Mouse (Mus musculus): ENCODE measurements around the gene Cdh23. TPM values are rescaled to one million over a fixed set of nuclear protein-coding genes. Genes with fewer than 3 reads are reported as not detected.

Gene Cdh23
- polyA plus RNA-seq, 1 experiment from 2014 or later: 6.8 TPM

DNA sequence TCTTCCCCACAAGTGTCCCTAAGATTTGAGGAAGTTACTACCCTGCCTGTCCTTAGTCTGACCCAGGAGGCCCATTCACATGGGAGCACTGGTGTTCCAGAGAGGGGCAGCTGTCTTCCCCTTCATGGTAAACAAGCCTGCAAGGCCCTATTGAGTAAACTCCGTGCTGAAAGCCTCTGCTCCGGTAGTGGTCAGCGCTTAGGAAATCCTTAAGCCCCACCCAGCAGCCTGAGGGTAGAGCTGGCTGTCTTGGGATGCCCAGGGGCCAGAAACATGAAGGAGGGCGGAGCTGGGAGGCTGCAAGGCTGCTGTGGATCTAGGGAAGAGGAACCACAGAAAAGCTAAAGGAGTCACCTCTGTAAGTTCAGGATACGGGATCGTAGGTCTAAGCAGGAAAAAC, 347.2 kb downstream of the Cdh23 start:
- H3K27ac ChIP-seq: no peak overlapping the region
- ATAC-seq (ENCODE audit: low FRiP score): no peak
- H3K4me3 ChIP-seq (replicated peaks; ENCODE audit: low read length): no peak overlapping the region
- peaks cover 16% of the 10 kb centered on the region for H3K4me1 ChIP-seq (replicated peaks; ENCODE audit: control insufficient read depth, insufficient read depth, low read length)
- no peaks in the 10 kb centered on the region for H3K36me3 ChIP-seq (replicated peaks; ENCODE audit: control insufficient read depth, insufficient read depth)
- no peak for DNase-seq (ENCODE audit: low spot score)
- H3K9me3 ChIP-seq (ENCODE audit: control insufficient read depth, low read length): 0 out of 2 replicates have a peak, but pooled peaks cover 3% of the 10 kb centered on the region
- WGBS: 37% methylated on average over 6 of the region's 6 CpGs
- no peak overlapping the region for H3K9ac ChIP-seq
- peaks cover 17% of the 10 kb centered on the region for H3K27me3 ChIP-seq (ENCODE audit: control insufficient read depth, insufficient read depth, low read length)
- H3K4me2 ChIP-seq (replicated peaks): no peak overlapping the region

DNA sequence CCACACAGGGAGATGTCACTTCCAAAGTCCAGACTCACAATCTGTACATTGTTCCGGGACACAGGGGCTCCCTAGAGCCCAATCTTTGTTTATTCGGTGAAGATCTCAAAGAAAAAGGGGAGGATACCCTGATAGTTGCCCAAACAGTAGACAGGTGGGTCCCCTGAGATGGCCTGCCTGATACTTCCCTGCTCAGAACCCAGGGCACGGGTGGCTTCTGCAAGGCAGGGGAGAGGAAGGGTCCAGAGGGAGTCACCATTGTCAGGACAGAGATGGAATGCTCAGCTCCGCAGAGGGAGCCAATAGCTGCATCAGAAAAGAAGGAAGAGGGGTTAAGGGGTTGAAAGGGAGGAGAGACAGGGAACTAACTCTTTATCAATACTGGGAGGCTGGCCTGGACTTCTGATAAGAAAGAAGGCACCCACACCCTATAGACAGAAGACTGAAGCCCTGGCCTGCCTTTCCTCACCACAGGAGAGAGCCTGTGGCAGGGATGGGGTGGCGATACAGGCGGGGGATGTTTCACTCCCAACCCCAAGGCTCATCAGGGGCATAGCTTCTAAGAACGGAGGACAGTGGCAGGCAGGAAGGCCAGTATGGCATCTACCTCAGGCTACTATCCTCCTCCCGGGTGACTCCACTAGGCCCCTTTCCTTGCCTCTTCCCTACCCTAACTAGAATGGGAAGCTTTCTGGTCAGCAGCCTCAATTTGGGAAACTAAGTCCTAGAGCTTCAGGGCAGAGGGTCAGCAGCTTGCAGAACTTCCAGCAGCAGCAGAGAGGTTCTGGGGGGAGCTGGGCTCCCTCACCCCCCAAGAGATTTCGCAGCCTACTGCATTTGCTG, 348.3 kb downstream of the Cdh23 start:
- 30% methylated on average over 9 of the region's 9 CpGs for WGBS
- H3K27ac ChIP-seq: no peak overlapping the region
- no peak overlapping the region for H3K9ac ChIP-seq
- no peaks in the 10 kb centered on the region for H3K36me3 ChIP-seq (replicated peaks; ENCODE audit: control insufficient read depth, insufficient read depth)
- H3K27me3 ChIP-seq (ENCODE audit: control insufficient read depth, insufficient read depth, low read length): peaks cover 17% of the 10 kb centered on the region
- peaks cover 16% of the 10 kb centered on the region for H3K4me1 ChIP-seq (replicated peaks; ENCODE audit: control insufficient read depth, insufficient read depth, low read length)
- H3K4me3 ChIP-seq (replicated peaks; ENCODE audit: low read length): no peak overlapping the region
- ATAC-seq (ENCODE audit: low FRiP score): no peak
- H3K4me2 ChIP-seq (replicated peaks): no peak overlapping the region
- 0 out of 2 replicates have a peak, but pooled peaks cover 3% of the 10 kb centered on the region for H3K9me3 ChIP-seq (ENCODE audit: control insufficient read depth, low read length)
- no peak for DNase-seq (ENCODE audit: low spot score)

DNA sequence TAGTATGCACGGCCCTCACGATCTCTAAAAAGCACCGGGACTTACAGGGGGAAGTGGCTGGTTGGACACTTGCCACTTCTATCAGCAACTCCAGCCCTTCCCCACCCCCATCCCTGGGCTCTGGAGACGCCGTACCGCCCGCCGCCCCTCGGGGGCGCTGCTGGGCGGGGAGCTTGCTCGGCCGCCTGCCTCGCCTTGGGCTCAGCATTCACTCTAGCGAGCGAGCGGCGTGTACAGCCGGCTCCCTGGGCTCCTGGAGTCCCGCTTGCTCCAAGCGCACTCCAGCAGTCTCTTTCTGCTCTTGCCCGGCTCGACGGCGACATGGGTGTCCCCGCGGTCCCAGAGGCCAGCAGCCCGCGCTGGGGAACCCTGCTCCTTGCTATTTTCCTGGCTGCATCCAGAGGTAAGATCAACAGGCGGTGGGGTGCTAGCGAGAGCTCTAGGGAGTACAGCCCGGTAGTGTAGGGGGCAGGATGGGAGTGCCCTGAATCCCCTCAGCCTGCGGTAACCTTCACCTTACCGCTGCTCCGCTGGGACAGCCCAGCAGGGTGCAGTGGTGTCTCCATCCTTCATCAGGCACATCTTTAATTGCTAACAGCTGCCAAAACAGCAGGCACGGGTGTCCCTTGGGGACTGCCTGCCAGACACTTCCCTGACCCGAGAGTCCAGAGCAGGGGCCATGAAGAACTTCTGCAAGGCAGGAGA, 349.4 kb downstream of the Cdh23 start, which contains the start of gene Vsir:
Vsir (plus strand) TSS at position 151 of the 705 bp plus-strand sequence.
- Histone ChIP-seq H3K9ac (no peak within 1 kb of the TSS), H3K4me1 (replicated peaks; ENCODE audit: control insufficient read depth, insufficient read depth, low read length) (peaks cover 14% of the 10 kb centered on the region)

GRCm38 (mm10) chr10:60346056-60346455, 350.2 kb downstream of the Cdh23 start:
- H3K4me1 ChIP-seq (replicated peaks; ENCODE audit: control insufficient read depth, insufficient read depth, low read length): peaks cover 14% of the 10 kb centered on the region

More for the DNA sequence above, 349.4 kb downstream of the Cdh23 start, which contains the start of gene Vsir:
- Histone ChIP-seq H3K9me3 (ENCODE audit: control insufficient read depth, low read length) (0 out of 2 replicates have a peak, but pooled peaks cover 3% of the 10 kb centered on the region), H3K4me2 (replicated peaks) (peak within 1 kb of the TSS; percentile 27), H3K4me3 (replicated peaks; ENCODE audit: low read length) (peak within 1 kb of the TSS; percentile 10), H3K36me3 (replicated peaks; ENCODE audit: control insufficient read depth, insufficient read depth) (no peaks in the 10 kb centered on the region), H3K27me3 (ENCODE audit: control insufficient read depth, insufficient read depth, low read length) (peaks cover 17% of the 10 kb centered on the region), H3K27ac (no peak within 1 kb of the TSS)
- 1% methylated on average over 37 of the region's 37 CpGs for WGBS
- peak; percentile 54; the same call in 1 of the 2 replicates for ATAC-seq (ENCODE audit: low FRiP score)
- peak; percentile 71 for DNase-seq (ENCODE audit: low spot score)

DNA sequence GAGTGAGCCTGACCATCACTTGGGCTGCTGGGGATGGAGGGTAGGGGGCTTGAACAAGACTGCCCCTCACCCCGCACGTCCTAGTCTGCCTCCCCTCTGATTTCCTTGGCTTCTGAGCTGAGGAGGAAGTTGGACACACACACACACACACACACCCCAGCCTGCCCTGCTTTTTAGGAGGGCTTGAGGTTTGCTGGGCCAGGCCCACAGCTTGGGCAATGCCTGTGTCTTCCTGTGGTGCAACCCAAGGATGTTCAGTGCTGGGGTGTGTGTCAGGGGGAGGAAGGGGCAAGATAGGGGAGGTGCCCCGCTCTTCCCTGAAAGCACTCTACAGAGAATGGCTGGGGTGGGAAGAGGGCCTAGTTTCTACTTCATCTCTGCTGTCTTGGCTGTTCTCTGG, 352.2 kb downstream of the Cdh23 start:
- no peak overlapping the region for H3K4me2 ChIP-seq (replicated peaks)
- H3K4me3 ChIP-seq (replicated peaks; ENCODE audit: low read length): no peak overlapping the region
- H3K27me3 ChIP-seq (ENCODE audit: control insufficient read depth, insufficient read depth, low read length): peaks cover 17% of the 10 kb centered on the region
- H3K4me1 ChIP-seq (replicated peaks; ENCODE audit: control insufficient read depth, insufficient read depth, low read length): peaks cover 14% of the 10 kb centered on the region; the same call in 1 of the 2 replicates
- 79% methylated on average over 3 of the region's 3 CpGs for WGBS
- no peak overlapping the region for H3K27ac ChIP-seq
- no peak overlapping the region for H3K9ac ChIP-seq
- 0 out of 2 replicates have a peak, but pooled peaks cover 3% of the 10 kb centered on the region for H3K9me3 ChIP-seq (ENCODE audit: control insufficient read depth, low read length)
- DNase-seq (ENCODE audit: low spot score) (no peak), ATAC-seq (ENCODE audit: low FRiP score) (no peak)
- H3K36me3 ChIP-seq (replicated peaks; ENCODE audit: control insufficient read depth, insufficient read depth): no peaks in the 10 kb centered on the region

More at GRCm38 (mm10) chr10:60346056-60346455, 350.2 kb downstream of the Cdh23 start:
- Histone ChIP-seq H3K4me2 (replicated peaks) (peak overlapping the region; percentile 27; the same call in 1 of the 2 replicates), H3K36me3 (replicated peaks; ENCODE audit: control insufficient read depth, insufficient read depth) (no peaks in the 10 kb centered on the region), H3K4me3 (replicated peaks; ENCODE audit: low read length) (no peak overlapping the region), H3K9ac (no peak overlapping the region), H3K27me3 (ENCODE audit: control insufficient read depth, insufficient read depth, low read length) (peaks cover 17% of the 10 kb centered on the region), H3K9me3 (ENCODE audit: control insufficient read depth, low read length) (0 out of 2 replicates have a peak, but pooled peaks cover 3% of the 10 kb centered on the region), H3K27ac (no peak overlapping the region)
- ATAC-seq (ENCODE audit: low FRiP score): no peak
- WGBS: 84% methylated on average over 4 of the region's 4 CpGs
- DNase-seq (ENCODE audit: low spot score): no peak

GRCm38 (mm10) chr10:60341528-60341927, 354.8 kb downstream of the Cdh23 start:
- Histone ChIP-seq H3K4me1 (replicated peaks; ENCODE audit: control insufficient read depth, insufficient read depth, low read length) (peaks cover 6% of the 10 kb centered on the region; the same call in 1 of the 2 replicates), H3K27me3 (ENCODE audit: control insufficient read depth, insufficient read depth, low read length) (peaks cover 8% of the 10 kb centered on the region; the same call in 1 of the 2 replicates), H3K4me2 (replicated peaks) (no peak overlapping the region), H3K36me3 (replicated peaks; ENCODE audit: control insufficient read depth, insufficient read depth) (no peaks in the 10 kb centered on the region), H3K27ac (no peak overlapping the region), H3K9me3 (ENCODE audit: control insufficient read depth, low read length) (0 out of 2 replicates have a peak, but pooled peaks cover 2% of the 10 kb centered on the region), H3K4me3 (replicated peaks; ENCODE audit: low read length) (no peak overlapping the region), H3K9ac (no peak overlapping the region)
- WGBS: 79% methylated on average over 9 of the region's 9 CpGs
- DNase-seq (ENCODE audit: low spot score) (no peak), ATAC-seq (ENCODE audit: low FRiP score) (no peak)

DNA sequence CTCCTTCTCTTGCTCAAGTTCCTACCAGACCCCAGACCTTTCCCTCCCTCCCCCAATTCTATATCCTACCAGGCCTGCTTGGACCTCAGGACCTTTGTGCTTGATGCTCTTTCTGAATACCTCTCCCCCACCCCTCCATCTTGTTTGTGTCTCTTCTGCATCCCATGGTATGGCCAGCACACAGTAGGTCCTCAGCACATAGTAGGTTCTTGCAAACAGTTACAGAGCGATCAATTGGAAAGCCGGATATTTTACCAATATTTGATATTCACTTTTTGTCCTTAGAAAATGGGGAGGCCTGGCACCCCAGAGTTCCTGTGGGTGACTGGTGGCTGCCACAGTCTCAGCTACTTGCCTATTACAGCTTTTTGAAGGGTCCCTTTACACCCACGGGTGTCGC, 361.3 kb downstream of the Cdh23 start:
- DNase-seq (ENCODE audit: low spot score) (no peak), ATAC-seq (ENCODE audit: low FRiP score) (no peak)
- no peak overlapping the region for H3K27ac ChIP-seq
- H3K27me3 ChIP-seq (ENCODE audit: control insufficient read depth, insufficient read depth, low read length): no peaks in the 10 kb centered on the region
- H3K36me3 ChIP-seq (replicated peaks; ENCODE audit: control insufficient read depth, insufficient read depth): no peaks in the 10 kb centered on the region
- H3K4me2 ChIP-seq (replicated peaks): no peak overlapping the region
- no peaks in the 10 kb centered on the region for H3K9me3 ChIP-seq (ENCODE audit: control insufficient read depth, low read length)
- 95% methylated on average over 4 of the region's 4 CpGs for WGBS
- no peak overlapping the region for H3K9ac ChIP-seq
- no peak overlapping the region for H3K4me3 ChIP-seq (replicated peaks; ENCODE audit: low read length)
- no peaks in the 10 kb centered on the region for H3K4me1 ChIP-seq (replicated peaks; ENCODE audit: control insufficient read depth, insufficient read depth, low read length)

- no peak for ATAC-seq (ENCODE audit: low FRiP score)
- Histone ChIP-seq H3K9ac (no peak overlapping the region), H3K9me3 (ENCODE audit: control insufficient read depth, low read length) (no peaks in the 10 kb centered on the region), H3K27ac (no peak overlapping the region), H3K4me1 (replicated peaks; ENCODE audit: control insufficient read depth, insufficient read depth, low read length) (no peaks in the 10 kb centered on the region), H3K4me2 (replicated peaks) (no peak overlapping the region), H3K4me3 (replicated peaks; ENCODE audit: low read length) (no peak overlapping the region), H3K27me3 (ENCODE audit: control insufficient read depth, insufficient read depth, low read length) (no peaks in the 10 kb centered on the region), H3K36me3 (replicated peaks; ENCODE audit: control insufficient read depth, insufficient read depth) (no peaks in the 10 kb centered on the region)
- WGBS: 82% methylated on average over 7 of the region's 7 CpGs
- DNase-seq (ENCODE audit: low spot score): no peak
Observed at GRCm38 (mm10) chr10:60334583-60334982, 361.7 kb downstream of the Cdh23 start.

Measured in hindbrain, embryonic 14.5 days (tissue).